Mouse (Mus musculus): ENCODE results near the gene Vmn1r40.

Vmn1r40 gene

GRCm38 (mm10) chr6:89707240-89707639 is at the start of gene Vmn1r40:
Vmn1r40 (plus strand) TSS chr6:89707540.
- DNase-seq (ENCODE audit: low read depth, low spot score), result no peak

GRCm38 (mm10) chr6:89658342-89658741 is 49.0 kb upstream of the Vmn1r40 start:
- no peak for DNase-seq (ENCODE audit: low read depth, low spot score)

- no peak for DNase-seq (ENCODE audit: low read depth, low spot score)
These were observed 48.4 kb upstream of the Vmn1r40 start for GRCm38 (mm10) chr6:89658931-89659330.

- peak; percentile 36 for DNase-seq (ENCODE audit: low read depth, low spot score)
These were observed 47.5 kb upstream of the Vmn1r40 start for GRCm38 (mm10) chr6:89659692-89660423.

- DNase-seq (ENCODE audit: low read depth, low spot score), result no peak
These were observed 46.9 kb upstream of the Vmn1r40 start for GRCm38 (mm10) chr6:89660490-89660889.

GRCm38 (mm10) chr6:89662521-89662920 is 44.8 kb upstream of the Vmn1r40 start:
- no peak for DNase-seq (ENCODE audit: low read depth, low spot score)

- DNase-seq (ENCODE audit: low read depth, low spot score), result no peak
These were observed 42.2 kb upstream of the Vmn1r40 start for GRCm38 (mm10) chr6:89665155-89665554.

GRCm38 (mm10) chr6:89665667-89666066 is 41.7 kb upstream of the Vmn1r40 start:
- no peak for DNase-seq (ENCODE audit: low read depth, low spot score)

GRCm38 (mm10) chr6:89666976-89667375 is 40.4 kb upstream of the Vmn1r40 start:
- DNase-seq (ENCODE audit: low read depth, low spot score), result no peak

GRCm38 (mm10) chr6:89669556-89669955 is 37.8 kb upstream of the Vmn1r40 start:
- DNase-seq (ENCODE audit: low read depth, low spot score), result no peak

GRCm38 (mm10) chr6:89671431-89671830 is 35.9 kb upstream of the Vmn1r40 start:
- no peak for DNase-seq (ENCODE audit: low read depth, low spot score)

GRCm38 (mm10) chr6:89672641-89673040 is 34.7 kb upstream of the Vmn1r40 start:
- no peak for DNase-seq (ENCODE audit: low read depth, low spot score)

- no peak for DNase-seq (ENCODE audit: low read depth, low spot score)
These were observed 34.1 kb upstream of the Vmn1r40 start for GRCm38 (mm10) chr6:89673135-89673780.

GRCm38 (mm10) chr6:89678522-89678921 is 28.8 kb upstream of the Vmn1r40 start:
- DNase-seq (ENCODE audit: low read depth, low spot score), result no peak

GRCm38 (mm10) chr6:89679291-89679835 is 28.0 kb upstream of the Vmn1r40 start:
- peak; percentile 67 for DNase-seq (ENCODE audit: low read depth, low spot score)

GRCm38 (mm10) chr6:89680155-89680554 is 27.2 kb upstream of the Vmn1r40 start:
- DNase-seq (ENCODE audit: low read depth, low spot score), result peak; percentile 75

GRCm38 (mm10) chr6:89684231-89684630 is 23.1 kb upstream of the Vmn1r40 start:
- peak; percentile 47 for DNase-seq (ENCODE audit: low read depth, low spot score)

GRCm38 (mm10) chr6:89687100-89687499 is 20.2 kb upstream of the Vmn1r40 start:
- no peak for DNase-seq (ENCODE audit: low read depth, low spot score)

- no peak for DNase-seq (ENCODE audit: low read depth, low spot score)
These were observed 716 bp upstream of the Vmn1r40 start for GRCm38 (mm10) chr6:89706624-89707023.

- DNase-seq (ENCODE audit: low read depth, low spot score), result no peak
These were observed 10.7 kb downstream of the Vmn1r40 start for GRCm38 (mm10) chr6:89718051-89718450.

GRCm38 (mm10) chr6:89740466-89740865 is 33.1 kb downstream of the Vmn1r40 start, which contains the start of gene Vmn1r41:
Vmn1r41 (plus strand) TSS chr6:89740766.
- no peak for DNase-seq (ENCODE audit: low read depth, low spot score)

GRCm38 (mm10) chr6:89742811-89743210 is 35.5 kb downstream of the Vmn1r40 start:
- DNase-seq (ENCODE audit: low read depth, low spot score), result no peak

All from A20 (cell line).